Mouse (Mus musculus) right cerebral cortex, adult 18-20 months (tissue): ENCODE measurements at regions not wholly inside any gene's neighbourhood (a gene's known extent, or its start where the extent isn't known, plus 50 kb on each side); places are given as distances from the start of the nearest gene placed in this dataset.

ENCODE experiments used
- DNase-seq: peaks from one replicate; pipeline ENCODE4 v3.0.0; 2022; ENCODE audit warnings: mixed read lengths

- no peak for DNase-seq
Measured at GRCm38 (mm10) chr2:64860113-64860512, 164.7 kb downstream of the Grb14 start.

GRCm38 (mm10) chr2:64853918-64854317, 170.9 kb downstream of the Grb14 start:
- DNase-seq: peak; percentile 83

GRCm38 (mm10) chr2:64852913-64853312, 171.9 kb downstream of the Grb14 start:
- no peak for DNase-seq

GRCm38 (mm10) chr2:64851096-64851495, 173.7 kb downstream of the Grb14 start:
- DNase-seq: no peak

- DNase-seq: no peak
Measured at GRCm38 (mm10) chr2:64850656-64851055, 174.1 kb downstream of the Grb14 start.

GRCm38 (mm10) chr2:64824494-64824893, 200.3 kb downstream of the Grb14 start:
- no peak for DNase-seq

- DNase-seq: no peak
Measured at GRCm38 (mm10) chr2:64823905-64824304, 200.9 kb downstream of the Grb14 start.

GRCm38 (mm10) chr2:64823074-64823473, 201.7 kb downstream of the Grb14 start:
- no peak for DNase-seq

- no peak for DNase-seq
Measured at GRCm38 (mm10) chr2:64818159-64818558, 206.6 kb downstream of the Grb14 start.
